Mouse (Mus musculus): Measurements from ENCODE around the gene Trim41. TPM values are rescaled to one million over a fixed set of nuclear protein-coding genes. Genes with fewer than 3 reads are reported as not detected.
A peak's percentile ranks its signal among the peaks of the same experiment; 100 is the strongest.
"Not testable (repeated sequence)": the region's sequence is repeated elsewhere in the genome, so short reads cannot be mapped to it uniquely, and the experiment has no call there.

The Trim41 gene
- polyA plus RNA-seq, 1 experiment from 2014 or later: 7.2 TPM

DNA sequence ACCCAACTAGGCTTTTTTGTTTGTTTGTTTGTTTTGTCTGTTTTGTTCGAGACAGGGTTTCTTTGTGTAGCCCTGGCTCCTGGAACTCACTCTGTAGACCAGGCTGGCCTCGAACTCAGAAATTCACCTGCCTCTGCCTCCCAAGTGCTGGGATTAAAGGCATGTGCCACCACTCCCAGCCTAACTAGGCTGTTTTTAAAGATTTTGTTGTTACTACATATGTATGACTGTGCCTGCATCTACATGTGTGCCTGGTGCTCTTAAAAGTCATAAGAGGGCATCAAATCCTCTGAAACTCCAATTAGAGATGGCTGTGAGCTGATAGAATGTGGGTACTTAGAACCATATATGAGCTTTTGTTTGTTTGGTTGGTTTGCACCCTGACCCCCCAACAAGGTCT is 14.1 kb upstream of the Trim41 start:
- ATAC-seq: no peak
- 81% methylated on average over 2 of the region's 2 CpGs for WGBS
- Histone ChIP-seq H3K9ac (replicated peaks; ENCODE audit: low read depth, low read length) (no peak overlapping the region), H3K9me3 (ENCODE audit: control insufficient read depth, low read length) (no peaks in the 10 kb centered on the region), H3K27ac (ENCODE audit: low read length) (no peak overlapping the region), H3K4me2 (ENCODE audit: low read length) (no peak overlapping the region), H3K4me1 (replicated peaks; ENCODE audit: control insufficient read depth, insufficient read depth, low read length) (peaks cover 7% of the 10 kb centered on the region), H3K4me3 (replicated peaks; ENCODE audit: low read length) (no peak overlapping the region), H3K27me3 (replicated peaks; ENCODE audit: control insufficient read depth, insufficient read depth, low read length) (0 out of 2 replicates have a peak, but pooled peaks cover 2% of the 10 kb centered on the region), H3K36me3 (ENCODE audit: control insufficient read depth, insufficient read depth) (no peaks in the 10 kb centered on the region)

DNA sequence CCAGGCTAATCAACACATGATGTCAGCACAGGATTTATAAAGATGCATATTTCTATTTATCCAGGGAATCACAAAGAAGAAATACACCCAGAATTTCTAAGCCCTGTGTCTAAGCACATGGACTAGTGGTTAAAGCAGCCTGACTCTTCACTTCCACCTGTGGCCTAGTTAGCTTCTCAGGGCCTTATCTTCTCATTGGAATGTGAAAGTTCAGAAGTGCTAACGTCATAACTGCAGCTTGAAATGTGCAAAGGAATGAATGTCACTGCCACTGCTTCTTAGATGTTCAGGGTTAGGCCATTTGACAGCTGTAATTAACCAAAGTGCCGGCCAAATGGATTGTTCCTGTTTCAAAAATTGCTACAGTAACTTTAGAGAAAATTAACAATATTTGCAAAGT is 13.1 kb upstream of the Trim41 start:
- Histone ChIP-seq H3K9ac (replicated peaks; ENCODE audit: low read depth, low read length) (no peak overlapping the region), H3K27me3 (replicated peaks; ENCODE audit: control insufficient read depth, insufficient read depth, low read length) (0 out of 2 replicates have a peak, but pooled peaks cover 2% of the 10 kb centered on the region), H3K4me2 (ENCODE audit: low read length) (no peak overlapping the region), H3K27ac (ENCODE audit: low read length) (no peak overlapping the region), H3K4me1 (replicated peaks; ENCODE audit: control insufficient read depth, insufficient read depth, low read length) (peaks cover 7% of the 10 kb centered on the region), H3K4me3 (replicated peaks; ENCODE audit: low read length) (no peak overlapping the region), H3K36me3 (ENCODE audit: control insufficient read depth, insufficient read depth) (no peaks in the 10 kb centered on the region), H3K9me3 (ENCODE audit: control insufficient read depth, low read length) (no peaks in the 10 kb centered on the region)
- no peak for ATAC-seq
- 77% methylated on average over 2 of the region's 2 CpGs for WGBS

DNA sequence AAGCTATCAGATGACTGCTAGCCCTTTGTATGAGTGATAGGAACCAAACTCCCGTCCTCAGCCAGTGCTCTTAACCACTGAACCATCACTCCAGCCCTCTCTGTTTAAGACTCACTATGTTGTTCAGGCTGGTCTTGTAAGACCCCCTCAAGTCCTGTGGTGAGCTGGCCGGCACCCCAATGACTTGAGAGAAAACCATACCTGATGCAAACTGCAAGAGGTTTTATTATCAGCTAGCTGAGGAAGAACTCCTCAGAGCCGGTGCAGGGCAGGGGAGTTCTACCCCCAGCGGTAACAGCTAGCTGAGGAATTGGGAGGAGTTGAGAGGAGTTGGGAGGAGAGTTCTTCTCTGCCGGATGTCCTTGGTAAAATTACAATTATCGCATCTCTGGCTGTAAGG is 10.8 kb upstream of the Trim41 start:
- no peak overlapping the region for H3K4me2 ChIP-seq (ENCODE audit: low read length)
- H3K27ac ChIP-seq (ENCODE audit: low read length): no peak overlapping the region
- H3K36me3 ChIP-seq (ENCODE audit: control insufficient read depth, insufficient read depth): no peaks in the 10 kb centered on the region
- no peak overlapping the region for H3K4me3 ChIP-seq (replicated peaks; ENCODE audit: low read length)
- 65% methylated on average over 6 of the region's 6 CpGs for WGBS
- peaks cover 16% of the 10 kb centered on the region for H3K4me1 ChIP-seq (replicated peaks; ENCODE audit: control insufficient read depth, insufficient read depth, low read length)
- H3K9ac ChIP-seq (replicated peaks; ENCODE audit: low read depth, low read length): no peak overlapping the region
- H3K27me3 ChIP-seq (replicated peaks; ENCODE audit: control insufficient read depth, insufficient read depth, low read length): peaks cover 12% of the 10 kb centered on the region; the same call in 1 of the 2 replicates
- H3K9me3 ChIP-seq (ENCODE audit: control insufficient read depth, low read length): no peaks in the 10 kb centered on the region
- ATAC-seq: no peak

DNA sequence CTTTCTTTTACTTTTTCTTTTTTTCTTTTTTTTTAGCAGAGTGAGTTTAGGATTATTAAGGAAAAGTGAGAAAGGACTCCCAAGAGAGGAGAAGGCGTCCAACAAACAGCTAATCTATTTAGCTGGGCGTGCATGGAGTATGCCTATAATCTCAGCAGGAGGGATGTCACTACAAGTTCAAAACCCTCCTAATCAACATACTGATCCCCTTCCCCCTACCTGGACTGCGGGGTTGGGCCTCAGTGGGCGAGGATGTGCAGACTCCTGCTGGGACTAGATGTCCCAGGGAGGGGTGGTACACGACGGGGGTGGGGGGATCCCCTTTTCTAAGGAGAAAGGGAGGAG is 9.6 kb upstream of the Trim41 start:
- Histone ChIP-seq H3K36me3 (ENCODE audit: control insufficient read depth, insufficient read depth) (no peaks in the 10 kb centered on the region), H3K27ac (ENCODE audit: low read length) (no peak overlapping the region), H3K4me1 (replicated peaks; ENCODE audit: control insufficient read depth, insufficient read depth, low read length) (peaks cover 16% of the 10 kb centered on the region), H3K9me3 (ENCODE audit: control insufficient read depth, low read length) (no peaks in the 10 kb centered on the region), H3K27me3 (replicated peaks; ENCODE audit: control insufficient read depth, insufficient read depth, low read length) (peaks cover 15% of the 10 kb centered on the region; the same call in 1 of the 2 replicates), H3K9ac (replicated peaks; ENCODE audit: low read depth, low read length) (peak overlapping the region; percentile 41; the same call in 1 of the 2 replicates), H3K4me3 (replicated peaks; ENCODE audit: low read length) (peak overlapping the region; percentile 46), H3K4me2 (ENCODE audit: low read length) (peak overlapping the region; percentile 60)
- WGBS: 0% methylated on average over 6 of the region's 6 CpGs
- 0 out of 2 replicates have a peak, but pooled peaks have one; percentile 14 for ATAC-seq

DNA sequence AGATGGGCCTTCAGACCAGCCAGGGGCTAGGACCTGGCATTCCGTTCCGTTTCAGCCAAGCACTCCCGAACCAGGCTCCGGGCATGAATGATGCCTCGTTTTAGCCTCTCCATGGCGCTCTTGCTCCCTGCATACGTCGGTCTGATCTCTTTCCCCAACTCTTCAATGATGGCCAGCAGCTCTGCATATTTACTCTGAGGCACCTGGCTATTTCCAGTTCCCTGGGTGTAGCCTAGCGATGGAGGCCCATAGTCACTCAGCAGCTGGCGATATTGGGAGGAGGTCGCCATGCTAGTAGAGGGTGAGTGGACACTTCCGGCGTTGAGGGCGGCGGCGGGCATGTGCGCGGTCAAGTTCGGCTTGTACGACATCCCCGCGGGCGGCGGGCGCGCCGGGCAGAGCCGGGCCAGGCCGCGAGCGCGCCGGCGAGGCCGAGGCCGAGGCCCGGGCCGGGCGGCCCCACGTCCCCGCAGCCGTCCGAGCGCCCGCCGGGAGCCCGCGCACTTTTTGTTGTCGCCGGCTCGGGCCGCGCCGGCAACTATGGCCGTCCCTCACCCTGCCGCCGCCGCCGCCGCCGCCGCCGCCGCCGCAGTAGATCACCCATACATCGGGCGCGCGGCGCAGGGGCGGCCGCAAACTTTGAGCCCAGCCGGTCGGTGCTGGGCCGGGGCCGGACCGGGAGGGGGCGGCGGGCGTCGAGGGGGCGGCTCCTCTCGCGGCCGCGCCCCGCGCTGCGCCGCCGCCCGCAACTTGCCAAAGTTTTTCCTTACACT is 9.0 kb upstream of the Trim41 start, which contains the start of the genes Trim7 and Gm12184:
TSS of gene Trim7 (plus strand) at position 162 of the 773 bp plus-strand sequence.
TSS of gene Gm12184 (minus strand) at position 677 of the 773 bp plus-strand sequence.
- under 1% methylated on average over 34 of the region's 92 CpGs for WGBS
- peak within 1 kb of the TSS; percentile 46 for H3K4me3 ChIP-seq (replicated peaks; ENCODE audit: low read length)
- not testable (repeated sequence) for H3K9me3 ChIP-seq (ENCODE audit: control insufficient read depth, low read length); H3K27ac ChIP-seq (ENCODE audit: low read length); H3K36me3 ChIP-seq (ENCODE audit: control insufficient read depth, insufficient read depth)
- peak; percentile 69 for ATAC-seq
- H3K4me1 ChIP-seq (replicated peaks; ENCODE audit: control insufficient read depth, insufficient read depth, low read length): peaks cover 16% of the 10 kb centered on the region
- H3K9ac ChIP-seq (replicated peaks; ENCODE audit: low read depth, low read length): peak within 1 kb of the TSS; percentile 41; the same call in 1 of the 2 replicates
- peaks cover 15% of the 10 kb centered on the region; the same call in 1 of the 2 replicates for H3K27me3 ChIP-seq (replicated peaks; ENCODE audit: control insufficient read depth, insufficient read depth, low read length)
- H3K4me2 ChIP-seq (ENCODE audit: low read length): peak within 1 kb of the TSS; percentile 60

DNA sequence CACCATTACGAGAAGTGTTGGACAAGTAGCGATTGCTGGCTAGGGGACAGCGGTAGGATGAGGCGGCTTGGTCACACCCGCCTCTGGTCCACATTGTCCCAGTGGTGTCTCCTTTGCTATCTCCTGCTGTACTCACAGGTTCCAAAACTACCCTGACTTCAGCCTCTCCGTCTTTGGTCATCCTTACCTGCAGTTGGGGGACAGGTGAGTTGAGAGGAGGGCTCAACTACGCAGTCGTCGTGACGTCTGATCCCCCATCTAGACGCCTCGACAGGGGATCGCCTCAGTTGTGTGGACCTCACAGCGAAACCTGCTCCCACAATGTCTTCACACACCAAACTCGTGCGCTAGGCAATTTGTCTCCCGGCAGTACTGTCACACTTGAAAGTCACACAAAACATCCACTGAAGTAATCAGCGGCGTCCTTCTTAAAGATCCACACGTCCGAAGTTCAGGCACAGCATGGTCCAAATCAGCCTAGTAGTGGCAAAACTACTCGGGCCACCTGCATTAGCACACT is 7.2 kb upstream of the Trim41 start:
- no peak for ATAC-seq
- Histone ChIP-seq H3K27ac (ENCODE audit: low read length) (no peak overlapping the region), H3K4me3 (replicated peaks; ENCODE audit: low read length) (peak overlapping the region; percentile 20), H3K9ac (replicated peaks; ENCODE audit: low read depth, low read length) (no peak overlapping the region), H3K4me1 (replicated peaks; ENCODE audit: control insufficient read depth, insufficient read depth, low read length) (peaks cover 16% of the 10 kb centered on the region), H3K4me2 (ENCODE audit: low read length) (peak overlapping the region; percentile 41), H3K36me3 (ENCODE audit: control insufficient read depth, insufficient read depth) (no peaks in the 10 kb centered on the region), H3K27me3 (replicated peaks; ENCODE audit: control insufficient read depth, insufficient read depth, low read length) (peaks cover 15% of the 10 kb centered on the region; the same call in 1 of the 2 replicates), H3K9me3 (ENCODE audit: control insufficient read depth, low read length) (no peaks in the 10 kb centered on the region)
- 5% methylated on average over 22 of the region's 22 CpGs for WGBS

DNA sequence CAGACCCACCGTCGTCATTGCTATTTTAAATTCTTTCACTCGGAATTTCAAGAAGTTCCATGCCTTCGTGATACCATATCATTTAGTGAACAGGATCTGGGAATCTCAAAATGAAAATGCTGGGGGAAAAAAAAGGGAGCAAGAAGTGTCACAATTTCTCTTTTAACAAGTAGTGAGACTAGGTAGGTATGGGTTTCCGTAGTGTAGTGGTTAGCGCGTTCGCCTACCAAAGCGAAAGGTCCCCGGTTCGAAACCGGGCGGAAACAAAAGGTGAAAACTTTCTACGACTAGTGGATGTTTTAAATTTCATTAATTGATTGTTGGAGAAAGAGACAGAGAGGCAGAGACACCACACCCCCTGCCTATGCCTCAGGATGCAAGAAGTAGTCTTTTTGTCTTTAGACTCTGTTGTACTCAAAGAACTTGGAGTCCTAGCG is 6.4 kb upstream of the Trim41 start:
- under 1% methylated on average over 15 of the region's 15 CpGs for WGBS
- Histone ChIP-seq H3K4me1 (replicated peaks; ENCODE audit: control insufficient read depth, insufficient read depth, low read length) (peaks cover 17% of the 10 kb centered on the region), H3K9ac (replicated peaks; ENCODE audit: low read depth, low read length) (no peak overlapping the region), H3K4me2 (ENCODE audit: low read length) (peak overlapping the region; percentile 41), H3K27me3 (replicated peaks; ENCODE audit: control insufficient read depth, insufficient read depth, low read length) (peaks cover 15% of the 10 kb centered on the region; the same call in 1 of the 2 replicates), H3K27ac (ENCODE audit: low read length) (no peak overlapping the region), H3K9me3 (ENCODE audit: control insufficient read depth, low read length) (no peaks in the 10 kb centered on the region), H3K4me3 (replicated peaks; ENCODE audit: low read length) (peak overlapping the region; percentile 20), H3K36me3 (ENCODE audit: control insufficient read depth, insufficient read depth) (no peaks in the 10 kb centered on the region)
- ATAC-seq: peak; percentile 45

DNA sequence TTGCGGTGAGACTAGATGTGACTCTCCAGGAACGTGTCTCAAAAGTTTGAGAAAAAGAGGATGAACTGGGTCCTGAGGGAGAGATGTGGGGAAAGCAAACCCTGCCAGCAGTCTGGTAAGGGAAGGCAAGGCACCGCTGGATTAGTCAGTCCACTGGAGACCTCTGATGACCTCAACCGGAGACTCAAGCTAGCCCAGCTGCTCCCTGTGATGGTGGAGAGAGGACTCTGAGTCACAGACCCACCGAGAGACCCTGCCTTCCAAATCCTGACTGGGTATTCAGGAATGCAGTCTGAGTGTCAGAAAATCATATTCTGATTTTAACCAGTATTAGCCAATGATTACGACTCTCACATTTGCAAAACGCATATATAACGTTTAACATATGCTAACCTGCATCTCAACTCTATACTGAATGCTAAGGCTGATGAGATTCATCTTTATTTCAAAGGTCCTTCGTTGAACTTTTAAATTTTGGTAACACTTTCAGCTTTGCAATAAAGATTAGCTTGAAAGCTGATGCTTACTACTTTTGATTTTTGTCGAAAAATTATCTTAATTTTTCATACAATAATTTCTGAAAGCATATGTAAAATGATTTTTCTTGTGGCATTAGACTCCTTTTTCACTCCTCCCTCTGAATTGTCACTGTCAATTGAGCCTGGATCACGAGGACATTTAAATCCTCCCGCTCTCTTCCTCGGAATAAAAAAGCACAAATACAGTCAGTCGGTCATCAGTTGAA is 5.8 kb upstream of the Trim41 start:
- no peak for ATAC-seq
- H3K4me2 ChIP-seq (ENCODE audit: low read length): peak overlapping the region; percentile 41
- H3K4me3 ChIP-seq (replicated peaks; ENCODE audit: low read length): peak overlapping the region; percentile 20
- peaks cover 19% of the 10 kb centered on the region for H3K4me1 ChIP-seq (replicated peaks; ENCODE audit: control insufficient read depth, insufficient read depth, low read length)
- H3K27me3 ChIP-seq (replicated peaks; ENCODE audit: control insufficient read depth, insufficient read depth, low read length): peaks cover 15% of the 10 kb centered on the region; the same call in 1 of the 2 replicates
- H3K9ac ChIP-seq (replicated peaks; ENCODE audit: low read depth, low read length): no peak overlapping the region
- no peaks in the 10 kb centered on the region for H3K36me3 ChIP-seq (ENCODE audit: control insufficient read depth, insufficient read depth)
- no peaks in the 10 kb centered on the region for H3K9me3 ChIP-seq (ENCODE audit: control insufficient read depth, low read length)
- WGBS: 34% methylated on average over 14 of the region's 14 CpGs
- no peak overlapping the region for H3K27ac ChIP-seq (ENCODE audit: low read length)

DNA sequence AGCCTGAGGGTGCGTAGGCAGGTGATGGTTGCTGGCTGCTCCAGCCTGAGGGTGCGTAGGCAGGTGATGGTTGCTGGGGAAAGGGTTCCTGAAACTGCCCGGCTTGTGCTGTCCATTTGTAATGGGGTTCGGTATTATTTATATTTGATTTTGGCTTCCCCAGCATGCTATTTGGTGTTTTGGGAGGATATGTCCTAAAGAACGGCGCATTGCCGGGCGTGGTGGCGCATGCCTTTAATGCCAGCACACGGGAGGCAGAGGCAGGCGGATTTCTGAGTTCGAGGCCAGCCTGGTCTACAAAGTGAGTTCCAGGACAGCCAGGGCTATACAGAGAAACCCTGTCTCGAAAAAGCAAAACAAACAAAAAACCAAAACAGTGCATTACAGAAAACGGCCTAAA is 4.1 kb upstream of the Trim41 start:
- Histone ChIP-seq H3K27me3 (replicated peaks; ENCODE audit: control insufficient read depth, insufficient read depth, low read length) (peaks cover 13% of the 10 kb centered on the region; the same call in 1 of the 2 replicates), H3K4me1 (replicated peaks; ENCODE audit: control insufficient read depth, insufficient read depth, low read length) (peaks cover 13% of the 10 kb centered on the region)
- H3K36me3 ChIP-seq (ENCODE audit: control insufficient read depth, insufficient read depth); ATAC-seq; H3K4me2 ChIP-seq (ENCODE audit: low read length); H3K9ac ChIP-seq (replicated peaks; ENCODE audit: low read depth, low read length); H3K9me3 ChIP-seq (ENCODE audit: control insufficient read depth, low read length); H3K27ac ChIP-seq (ENCODE audit: low read length); H3K4me3 ChIP-seq (replicated peaks; ENCODE audit: low read length): not testable (repeated sequence)
- WGBS: 86% methylated on average over 14 of the region's 14 CpGs

Data from forebrain, embryonic 16.5 days (tissue).